Mouse (Mus musculus) gastrocnemius, adult 8-10 months (tissue): ENCODE results near the gene Adam19. TPM values are rescaled to one million over a fixed set of nuclear protein-coding genes. Genes with fewer than 3 reads are reported as not detected.

ENCODE experiments used
- microRNA-seq: library from miRNA; unstranded; fragments of <30 nt; microRNA quantifications from one replicate; pipeline ENCODE4 v1.2.0, GENCODE M21; 2022
- total RNA-seq, 4 experiments: library from RNA; stranded (reverse); gene quantifications; 2 replicates each; pipeline ENCODE4 v1.2.4; 2022

Gene Adam19
- total RNA-seq, 4 experiments from 2014 or later: 1.5 to 2.8 (median 2.2) TPM

Small RNA genes within 50 kb of the gene (microRNA-seq; reads per million reads assigned to microRNA genes)
- not detected for gene Mir7239
- not detected for gene Mir8100

Other genes with a start within 250 kb of the Adam19 start
- gene Clint1, start 203.9 kb upstream of the Adam19 start, total RNA-seq: 10 to 100 TPM; 42.1 to 48.3 (median 46.0) TPM
- gene Lsm11, start 111.1 kb upstream of the Adam19 start, total RNA-seq: 1 to 10 TPM; 1.5 to 3.1 (median 1.8) TPM
- gene Thg1l, start 100.5 kb upstream of the Adam19 start, total RNA-seq: 1 to 10 TPM; 2.2 to 3.7 (median 2.6) TPM
- gene Sox30, start 75.7 kb upstream of the Adam19 start, total RNA-seq: not detected
- 1 to 10 TPM in 2 of 4 experiments, under 1 TPM in 1, not detected in 1; 0.86 to 1.9 (median 1.2) TPM for gene Gm12166, start 3.7 kb upstream of the Adam19 start, total RNA-seq
- not detected for gene Nipal4, start 110.5 kb downstream of the Adam19 start, total RNA-seq
- not detected for gene Fndc9, start 179.5 kb downstream of the Adam19 start, total RNA-seq